Mouse (Mus musculus) myocyte (in vitro differentiated cells): ENCODE results near the gene Hspb8. TPM values are rescaled to one million over a fixed set of nuclear protein-coding genes. Genes with fewer than 3 reads are reported as not detected.
A peak's percentile ranks its signal among the peaks of the same experiment; 100 is the strongest.
"Not testable (repeated sequence)": the region's sequence is repeated elsewhere in the genome, so short reads cannot be mapped to it uniquely, and the experiment has no call there.

Source experiments
- H3K27me3 ChIP-seq: one replicate; pipeline ENCODE4 v1.6.1; 2011; ENCODE audit not compliant: control insufficient read depth, insufficient read depth, insufficient read length
- H3K36me3 ChIP-seq: one replicate; pipeline ENCODE4 v1.6.1; 2011; ENCODE audit not compliant: control insufficient read depth, insufficient read depth
- H3K4me2 ChIP-seq: one replicate; pipeline ENCODE4 v1.6.1; 2011; ENCODE audit warnings: low read depth, control low read depth
- H3K4me3 ChIP-seq: one replicate; pipeline ENCODE4 v1.5.1; 2011; ENCODE audit warnings: mild to moderate bottlenecking, control low read depth, moderate library complexity
- H3K79me2 ChIP-seq: one replicate; pipeline ENCODE4 v1.6.1; 2011; ENCODE audit not compliant: control insufficient read depth, insufficient read depth
- H3ac ChIP-seq: one replicate; pipeline ENCODE4 v1.6.1; 2011; ENCODE audit not compliant: control insufficient read depth, insufficient read length
- CEBPB ChIP-seq: IDR thresholded peaks from 2 replicates; pipeline ENCODE4 v1.6.1; 2011; ENCODE audit warnings: mild to moderate bottlenecking, moderate library complexity; ENCODE audit not compliant: poor library complexity, insufficient read depth, severe bottlenecking
- E2F4 ChIP-seq: IDR thresholded peaks from one replicate; pipeline ENCODE4 v1.6.1; 2011; ENCODE audit warnings: mild to moderate bottlenecking, control low read depth, moderate library complexity; ENCODE audit not compliant: insufficient read depth
- MAX ChIP-seq: IDR thresholded peaks from one replicate; pipeline ENCODE4 v1.6.1; 2011; ENCODE audit warnings: low read depth, mild to moderate bottlenecking, control low read depth
- MYOD1 ChIP-seq, 3 experiments: IDR thresholded peaks; one replicate each; pipeline ENCODE4 v1.6.1; 2011; ENCODE audit warnings: control low read depth in 2 of 3, low read depth in 2 of 3, mild to moderate bottlenecking in 2 of 3, moderate library complexity in 1 of 3; ENCODE audit not compliant: insufficient read length in 2 of 3, control insufficient read depth in 1 of 3
- MYOG ChIP-seq, 3 experiments: IDR thresholded peaks; one replicate each; pipeline ENCODE4 v1.6.1; 2011; ENCODE audit warnings: control low read depth in 2 of 3, low read depth in 2 of 3, mild to moderate bottlenecking in 2 of 3; ENCODE audit not compliant: insufficient read length in 2 of 3, control insufficient read depth in 1 of 3, insufficient read depth in 1 of 3
- POLR2A ChIP-seq: IDR thresholded peaks from one replicate; pipeline ENCODE4 v1.6.1; 2011; ENCODE audit warnings: low read depth, mild to moderate bottlenecking, control low read depth, moderate library complexity; ENCODE audit not compliant: insufficient read length
- POLR2AphosphoS2 ChIP-seq: IDR thresholded peaks from one replicate; pipeline ENCODE4 v1.6.1; 2011; ENCODE audit warnings: low read depth, control low read depth; ENCODE audit not compliant: insufficient read length
- REST ChIP-seq: IDR thresholded peaks from one replicate; pipeline ENCODE4 v1.6.1; 2011; ENCODE audit warnings: mild to moderate bottlenecking, control low read depth, moderate library complexity; ENCODE audit not compliant: insufficient read depth, insufficient read length
- SRF ChIP-seq: IDR thresholded peaks from one replicate; pipeline ENCODE4 v1.6.1; 2011; ENCODE audit warnings: low read depth; ENCODE audit not compliant: control insufficient read depth, insufficient read length
- TCF12 ChIP-seq: IDR thresholded peaks from one replicate; pipeline ENCODE4 v1.6.1; 2011; ENCODE audit warnings: mild to moderate bottlenecking, control low read depth; ENCODE audit not compliant: poor library complexity, insufficient read depth, severe bottlenecking
- TCF3 ChIP-seq: IDR thresholded peaks from one replicate; pipeline ENCODE4 v1.6.1; 2011; ENCODE audit warnings: low read depth, control low read depth; ENCODE audit not compliant: insufficient read length
- USF1 ChIP-seq: IDR thresholded peaks from one replicate; pipeline ENCODE4 v1.6.1; 2011; ENCODE audit warnings: low read depth, mild to moderate bottlenecking, control low read depth, moderate library complexity
- polyA plus RNA-seq: library from polyadenylated mRNA; unstranded; fragments of >200 nt; fragmentation: generic; extraction: Trizol; gene quantifications from one replicate; pipeline ENCODE4 v1.2.1, GENCODE M21; 2012; ENCODE audit warnings: missing spikeins

Gene Hspb8
- polyA plus RNA-seq, 1 experiment: 138 TPM

DNA sequence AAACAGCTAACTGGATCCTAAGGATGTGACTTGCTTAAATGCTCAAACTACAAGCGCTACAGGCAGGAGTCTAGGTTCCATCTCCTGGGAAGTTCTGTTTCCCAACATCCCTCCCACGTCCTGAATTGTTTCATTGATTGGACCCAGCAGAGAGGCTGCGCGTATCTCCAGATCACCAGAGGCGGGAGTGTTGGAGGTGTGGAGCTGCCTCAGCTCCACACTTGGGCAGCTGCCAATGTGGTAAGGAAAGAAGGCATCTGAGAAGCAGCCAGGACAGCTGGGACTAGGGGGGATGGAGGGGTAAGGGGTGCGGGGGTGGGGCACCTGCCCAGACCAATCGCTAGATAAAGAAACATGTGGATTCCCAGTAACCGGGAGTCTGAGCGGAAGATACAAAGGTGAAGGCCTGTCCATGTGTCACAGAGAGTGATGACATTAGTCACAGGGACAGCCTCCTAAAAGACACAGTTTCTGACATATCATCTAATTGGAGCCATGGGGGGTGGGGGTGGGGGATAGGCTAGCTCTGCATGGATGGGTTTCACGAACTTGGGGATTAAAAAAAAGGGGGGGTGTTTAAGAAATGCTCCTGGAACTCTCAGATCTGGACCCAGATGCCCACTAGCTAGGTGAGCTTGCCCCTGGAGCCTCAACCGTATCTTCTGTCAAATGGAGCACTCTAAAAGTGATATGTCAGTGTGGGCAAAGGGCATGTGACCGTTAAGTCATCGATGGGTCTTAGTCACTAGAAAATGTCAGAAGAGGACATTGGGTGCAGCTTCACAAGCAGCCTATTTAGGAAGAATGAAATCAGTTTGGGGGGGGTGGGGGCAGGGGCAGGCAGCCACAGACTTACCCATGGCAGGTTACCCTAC is 12.5 kb upstream of the Hspb8 start:
- no peak for TF ChIP-seq CEBPB
- TF ChIP-seq SRF: no peak
- TF ChIP-seq MYOD1 (IDR thresholded peaks at IDR 0.05; ENCODE audit: control insufficient read depth in 1 of 3, insufficient read length in 2 of 3, low read depth in 2 of 3): peak in 1 of 3 experiments; percentile 69
- peak in 1 of 3 experiments; percentile 36 for TF ChIP-seq MYOG (IDR thresholded peaks at IDR 0.05; ENCODE audit: control insufficient read depth in 1 of 3, insufficient read depth in 1 of 3, insufficient read length in 2 of 3, low read depth in 2 of 3)

DNA sequence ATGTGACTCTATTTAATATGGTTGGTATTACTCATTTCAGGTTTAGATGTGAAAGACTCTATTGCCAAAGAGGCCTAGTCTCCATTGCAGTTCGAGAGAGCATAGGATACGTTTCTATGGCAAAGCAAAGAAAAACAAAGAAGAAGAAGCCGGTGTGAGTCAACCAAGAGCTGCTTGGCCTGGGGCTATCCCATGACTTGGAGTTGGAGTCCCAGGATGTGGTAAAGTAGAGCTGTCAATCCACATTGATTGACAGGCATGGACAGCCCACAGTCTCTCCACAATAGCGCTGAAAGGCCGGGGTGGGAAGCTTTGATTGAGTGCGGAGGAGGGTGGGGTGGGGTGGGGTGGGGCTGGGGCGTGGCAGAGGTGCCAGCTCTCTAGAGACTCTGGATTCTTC is 10.2 kb upstream of the Hspb8 start:
- H3K4me3 ChIP-seq: no peak overlapping the region
- no peak overlapping the region for H3K4me2 ChIP-seq
- H3K27me3 ChIP-seq: no peaks in the 10 kb centered on the region
- no peak overlapping the region for H3ac ChIP-seq
- H3K36me3 ChIP-seq: no peaks in the 10 kb centered on the region
- TF ChIP-seq TCF3 (no peak), MYOD1 (IDR thresholded peaks at IDR 0.05; ENCODE audit: control insufficient read depth in 1 of 3, insufficient read length in 2 of 3, low read depth in 2 of 3) (no peak), MYOG (IDR thresholded peaks at IDR 0.05; ENCODE audit: control insufficient read depth in 1 of 3, insufficient read depth in 1 of 3, insufficient read length in 2 of 3, low read depth in 2 of 3) (no peak), E2F4 (no peak), SRF (no peak), MAX (no peak), REST (no peak), POLR2A (no peak), CEBPB (no peak), POLR2AphosphoS2 (no peak), USF1 (no peak), TCF12 (no peak)
- H3K79me2 ChIP-seq: no peaks in the 10 kb centered on the region

More for the DNA sequence above, 12.5 kb upstream of the Hspb8 start:
- Histone ChIP-seq H3K4me3 (no peak overlapping the region), H3K27me3 (no peaks in the 10 kb centered on the region), H3K4me2 (no peak overlapping the region), H3K79me2 (no peaks in the 10 kb centered on the region), H3K36me3 (no peaks in the 10 kb centered on the region), H3ac (no peak overlapping the region)

DNA sequence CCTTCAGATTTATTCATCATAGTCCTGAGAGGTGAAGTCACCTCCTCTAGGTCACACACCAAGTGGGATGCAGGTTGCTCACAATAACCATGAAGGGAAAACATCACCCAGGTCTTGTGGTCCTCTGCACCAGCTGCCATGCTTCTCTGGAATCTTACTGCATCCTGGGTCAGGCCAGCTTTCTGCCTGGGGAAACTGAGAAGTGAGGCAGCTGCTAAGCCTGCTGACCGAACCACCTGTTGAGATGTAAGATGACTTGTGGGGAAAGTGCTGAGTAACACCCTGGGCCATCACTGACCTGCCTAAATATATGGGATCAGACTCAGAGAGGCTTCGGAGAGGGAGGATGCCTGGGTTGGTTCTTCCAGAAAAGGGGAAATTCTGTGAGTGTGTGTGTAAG is 4.0 kb upstream of the Hspb8 start:
- H3K27me3 ChIP-seq: no peaks in the 10 kb centered on the region
- no peak overlapping the region for H3ac ChIP-seq
- no peak overlapping the region for H3K4me3 ChIP-seq
- H3K36me3 ChIP-seq: no peaks in the 10 kb centered on the region
- peaks cover 5% of the 10 kb centered on the region for H3K79me2 ChIP-seq
- H3K4me2 ChIP-seq: peak overlapping the region; percentile 26
- no peak for TF ChIP-seq E2F4
- TF ChIP-seq USF1: no peak
- peak; percentile 51 to 87 (median 70) for TF ChIP-seq MYOG (IDR thresholded peaks at IDR 0.05; ENCODE audit: control insufficient read depth in 1 of 3, insufficient read depth in 1 of 3, insufficient read length in 2 of 3, low read depth in 2 of 3)
- no peak for TF ChIP-seq POLR2A
- no peak for TF ChIP-seq CEBPB
- peak; percentile 58 for TF ChIP-seq TCF12
- peak; percentile 46 to 94 (median 63) for TF ChIP-seq MYOD1 (IDR thresholded peaks at IDR 0.05; ENCODE audit: control insufficient read depth in 1 of 3, insufficient read length in 2 of 3, low read depth in 2 of 3)
- TF ChIP-seq SRF: no peak
- TF ChIP-seq POLR2AphosphoS2: no peak
- no peak for TF ChIP-seq REST
- TF ChIP-seq TCF3: peak; percentile 7
- TF ChIP-seq MAX: no peak

DNA sequence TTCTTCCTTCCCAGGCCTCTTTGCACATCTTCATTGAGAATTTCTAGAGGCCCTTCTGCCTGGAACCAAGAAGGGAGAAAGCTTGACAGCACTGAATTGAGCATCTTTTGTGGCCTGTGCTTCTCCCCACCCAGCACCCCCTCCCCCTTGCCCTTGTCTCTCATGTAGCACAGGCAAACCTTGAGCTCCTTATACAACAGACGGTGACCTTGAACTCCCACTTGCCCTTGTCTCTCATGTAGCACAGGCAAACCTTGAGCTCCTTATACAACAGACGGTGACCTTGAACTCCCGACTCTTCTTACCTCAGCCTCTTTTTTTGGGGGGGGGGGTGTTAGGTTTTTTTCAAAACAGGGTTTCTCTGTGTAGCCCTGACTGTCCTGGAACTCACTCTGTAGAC is 3.0 kb upstream of the Hspb8 start:
- H3K36me3 ChIP-seq, H3K79me2 ChIP-seq, H3K4me2 ChIP-seq, H3ac ChIP-seq, H3K27me3 ChIP-seq, H3K4me3 ChIP-seq: not testable (repeated sequence)

DNA sequence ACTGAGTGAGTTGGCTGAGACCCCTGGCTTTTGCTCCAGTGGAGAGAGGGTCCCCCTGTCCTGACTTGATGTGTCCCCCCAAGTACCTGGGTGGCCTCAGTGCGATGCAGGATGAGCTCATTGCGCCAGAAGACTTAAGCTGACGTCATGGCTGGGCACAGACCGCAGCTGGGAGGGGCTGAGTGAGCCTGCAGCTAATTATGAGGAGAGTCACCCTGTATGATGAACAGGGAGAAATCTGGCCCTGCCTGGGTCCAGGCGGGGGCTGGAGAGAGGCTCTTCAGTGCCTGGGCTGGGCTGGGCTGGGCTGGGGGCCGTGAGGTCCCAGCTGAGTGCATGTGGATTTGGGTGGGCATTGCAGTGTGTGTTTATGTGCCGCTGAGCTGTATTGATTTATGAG is 2.6 kb upstream of the Hspb8 start:
- no peak overlapping the region for H3ac ChIP-seq
- H3K36me3 ChIP-seq: no peaks in the 10 kb centered on the region
- no peak overlapping the region for H3K4me3 ChIP-seq
- H3K79me2 ChIP-seq: peaks cover 12% of the 10 kb centered on the region
- H3K27me3 ChIP-seq: no peaks in the 10 kb centered on the region
- no peak overlapping the region for H3K4me2 ChIP-seq
- TF ChIP-seq TCF3 (no peak), POLR2A (no peak), MYOG (IDR thresholded peaks at IDR 0.05; ENCODE audit: control insufficient read depth in 1 of 3, insufficient read depth in 1 of 3, insufficient read length in 2 of 3, low read depth in 2 of 3) (no peak), MYOD1 (IDR thresholded peaks at IDR 0.05; ENCODE audit: control insufficient read depth in 1 of 3, insufficient read length in 2 of 3, low read depth in 2 of 3) (no peak), SRF (no peak), E2F4 (no peak), REST (no peak), CEBPB (no peak), POLR2AphosphoS2 (no peak), MAX (no peak), USF1 (no peak), TCF12 (no peak)
